Mouse (Mus musculus) cerebellum, adult 2 months (tissue): ENCODE data around the gene Tra2b. TPM values are rescaled to one million over a fixed set of nuclear protein-coding genes. Genes with fewer than 3 reads are reported as not detected.
"Not testable (repeated sequence)": the region's sequence is repeated elsewhere in the genome, so short reads cannot be mapped to it uniquely, and the experiment has no call there.

Experiments
- DNase-seq, 2 experiments: peaks; one replicate each; pipeline ENCODE4 v3.0.0; 2021
- H3K27ac ChIP-seq: fragments of 200-500 bp; 2 replicates; pipeline ENCODE4 v1.5.1; 2012; ENCODE audit warnings: low read length, control low read depth, inconsistent platforms; ENCODE audit not compliant: insufficient read depth
- H3K27me3 ChIP-seq: fragments of 200-500 bp; 2 replicates; pipeline ENCODE4 v1.6.1; 2012; ENCODE audit warnings: inconsistent platforms, mild to moderate bottlenecking, low read length, moderate library complexity; ENCODE audit not compliant: control insufficient read depth, insufficient read depth
- H3K4me1 ChIP-seq: fragments of 200-500 bp; 2 replicates; pipeline ENCODE4 v1.6.1; 2011; ENCODE audit warnings: low read length; ENCODE audit not compliant: control insufficient read depth, insufficient read depth
- H3K4me3 ChIP-seq: fragments of 200-500 bp; replicated peaks from 2 replicates; pipeline ENCODE3; 2011; ENCODE audit warnings: mild to moderate bottlenecking, low read depth, low read length, control low read depth; ENCODE audit not compliant: insufficient read depth
- CTCF ChIP-seq: fragments of 200-500 bp; IDR thresholded peaks from 2 replicates; pipeline ENCODE4 v1.5.1; 2011; ENCODE audit warnings: low read depth, mild to moderate bottlenecking, control low read depth, low read length, moderate library complexity, borderline replicate concordance; ENCODE audit not compliant: insufficient read depth
- POLR2A ChIP-seq: fragments of 200-500 bp; IDR thresholded peaks from 2 replicates; pipeline ENCODE4 v1.6.1; 2011; ENCODE audit warnings: low read length, control low read depth, borderline replicate concordance; ENCODE audit not compliant: insufficient read depth
- WGBS: fragments of 180-500 bp; shearing (Covaris S2); methylation state at CpG from one replicate; pipeline ENCODE4 v1.1.7; 2018; 5-methylcytosine and 5-hydroxymethylcytosine counted together
- polyA plus RNA-seq: library from polyadenylated mRNA; depleted of rRNA; stranded (reverse); fragments of >200 nt; gene quantifications from 2 replicates; pipeline ENCODE4 v1.2.3, GENCODE M21; 2012

The Tra2b gene
- polyA plus RNA-seq, 1 experiment, result 79.5 TPM

GRCm38 (mm10) chr16:22240856-22241255, 24.9 kb downstream of the Tra2b start:
- Histone ChIP-seq H3K27me3 (no peaks in the 10 kb centered on the region), H3K4me1 (no peaks in the 10 kb centered on the region), H3K4me3 (no peak overlapping the region), H3K27ac (no peak overlapping the region)
- DNase-seq, result no peak
- TF ChIP-seq POLR2A (no peak), CTCF (no peak)
- WGBS, result 86% methylated on average over 5 of the region's 5 CpGs

GRCm38 (mm10) chr16:22239978-22240377, 25.8 kb downstream of the Tra2b start:
- 74% methylated on average over 2 of the region's 2 CpGs for WGBS
- H3K4me1 ChIP-seq, result no peaks in the 10 kb centered on the region
- H3K4me3 ChIP-seq, result no peak overlapping the region
- no peak for DNase-seq
- no peaks in the 10 kb centered on the region for H3K27me3 ChIP-seq
- TF ChIP-seq POLR2A (no peak), CTCF (no peak)
- no peak overlapping the region for H3K27ac ChIP-seq

GRCm38 (mm10) chr16:22238928-22239620, 26.7 kb downstream of the Tra2b start:
- TF ChIP-seq POLR2A, result no peak
- TF ChIP-seq CTCF, result no peak
- WGBS, result 77% methylated on average over 4 of the region's 4 CpGs
- no peak for DNase-seq
- no peaks in the 10 kb centered on the region for H3K27me3 ChIP-seq
- H3K27ac ChIP-seq, result no peak overlapping the region
- no peak overlapping the region for H3K4me3 ChIP-seq
- H3K4me1 ChIP-seq, result no peaks in the 10 kb centered on the region

DNA sequence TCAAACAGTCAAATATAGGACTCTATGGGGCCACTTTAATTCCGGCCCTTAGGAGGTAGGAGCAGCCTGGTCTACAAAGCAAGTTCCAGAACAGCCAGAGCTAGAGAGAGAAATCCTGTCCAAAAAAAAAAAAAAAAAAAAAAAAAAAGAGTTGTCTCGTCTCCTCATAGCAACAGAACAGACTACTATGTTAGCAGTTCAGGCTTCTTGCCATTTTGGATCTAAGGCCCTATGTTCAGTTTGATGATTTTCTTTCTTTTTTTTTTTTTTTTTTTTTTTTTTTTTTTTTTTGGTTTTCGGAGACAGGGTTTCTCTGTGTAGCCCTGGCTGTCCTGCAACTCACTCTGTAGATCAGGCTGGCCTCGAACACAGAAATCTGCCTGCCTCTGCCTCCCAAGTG, 27.4 kb downstream of the Tra2b start:
- H3K27me3 ChIP-seq, H3K4me3 ChIP-seq, H3K27ac ChIP-seq, DNase-seq, H3K4me1 ChIP-seq: not testable (repeated sequence)
- WGBS, result 75% methylated on average over 4 of the region's 4 CpGs

DNA sequence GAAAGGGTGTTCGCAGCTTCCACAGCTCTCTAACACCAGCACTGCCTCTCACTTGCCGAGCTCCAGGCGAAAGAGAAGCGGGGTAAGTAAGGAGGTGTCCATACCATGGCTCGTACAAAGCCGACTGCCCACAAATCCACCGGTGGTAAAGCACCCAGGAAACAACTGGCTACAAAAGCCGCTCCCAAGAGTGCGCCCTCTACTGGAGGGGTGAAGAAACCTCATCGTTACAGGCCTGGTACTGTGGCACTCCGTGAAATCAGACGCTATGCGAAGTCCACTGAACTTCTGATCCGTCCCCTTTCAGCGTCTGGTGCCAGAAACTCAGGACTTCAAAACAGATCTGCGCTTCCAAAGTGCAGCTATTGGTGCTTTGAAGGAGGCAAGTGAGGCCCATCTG, 29.0 kb downstream of the Tra2b start:
- no peak for DNase-seq
- WGBS, result 92% methylated on average over 16 of the region's 16 CpGs
- Histone ChIP-seq H3K4me1 (no peaks in the 10 kb centered on the region), H3K27ac (no peak overlapping the region), H3K27me3 (no peaks in the 10 kb centered on the region), H3K4me3 (no peak overlapping the region)
- TF ChIP-seq CTCF, result no peak
- no peak for TF ChIP-seq POLR2A

DNA sequence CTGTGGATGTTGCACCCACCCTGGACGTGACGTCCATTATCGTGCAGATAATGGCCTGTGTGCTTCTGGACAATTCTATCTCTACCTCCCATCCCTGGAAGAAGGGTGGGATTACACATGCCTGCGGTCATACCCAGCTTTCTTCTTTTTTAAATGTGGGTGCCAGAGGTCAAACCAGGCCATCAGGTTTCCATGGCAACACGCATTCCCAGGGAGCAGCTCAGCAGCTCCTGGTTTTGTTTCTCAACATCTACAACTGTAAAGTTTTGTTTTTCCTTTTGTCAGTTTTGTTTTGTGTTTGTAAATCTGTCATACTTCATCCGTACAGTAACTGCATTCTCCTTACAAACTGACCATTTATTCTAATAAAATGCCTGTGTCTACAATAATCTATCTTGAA, 31.3 kb downstream of the Tra2b start:
- Histone ChIP-seq H3K4me3 (no peak overlapping the region), H3K27me3 (no peaks in the 10 kb centered on the region), H3K27ac (no peak overlapping the region), H3K4me1 (no peaks in the 10 kb centered on the region)
- no peak for DNase-seq
- TF ChIP-seq POLR2A, result no peak
- no peak for TF ChIP-seq CTCF
- WGBS, result 48% methylated on average over 6 of the region's 6 CpGs

GRCm38 (mm10) chr16:22230276-22230675, 35.5 kb downstream of the Tra2b start:
- H3K27ac ChIP-seq, H3K4me3 ChIP-seq, H3K27me3 ChIP-seq, H3K4me1 ChIP-seq, DNase-seq: not testable (repeated sequence)
- 84% methylated on average over 16 of the region's 16 CpGs for WGBS

DNA sequence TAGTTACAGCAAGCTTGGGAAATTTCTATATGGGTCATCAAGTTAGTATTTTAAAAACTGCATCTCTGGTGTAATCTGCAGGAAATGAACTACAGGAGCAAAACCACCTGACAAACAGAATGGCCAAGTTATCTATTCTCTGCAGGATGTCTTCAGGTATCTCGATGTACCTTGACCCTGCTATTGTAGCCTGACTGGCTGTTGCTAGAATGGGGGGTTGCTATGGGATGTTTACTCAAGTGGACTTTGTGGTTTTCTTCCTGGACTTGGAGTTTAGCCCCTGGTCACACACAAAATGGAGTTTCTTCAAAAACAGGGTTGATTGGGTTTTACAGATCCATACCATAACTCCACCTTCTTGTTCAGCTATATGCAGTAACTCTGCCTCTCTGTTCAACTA, 62.3 kb downstream of the Tra2b start:
- H3K4me3 ChIP-seq, result no peak overlapping the region
- TF ChIP-seq POLR2A (no peak), CTCF (no peak)
- H3K4me1 ChIP-seq, result no peaks in the 10 kb centered on the region
- H3K27ac ChIP-seq, result no peak overlapping the region
- no peaks in the 10 kb centered on the region for H3K27me3 ChIP-seq
- no peak for DNase-seq
- 90% methylated on average over 1 of the region's 1 CpGs for WGBS
